Mouse (Mus musculus): ENCODE measurements at regions not wholly inside any gene's neighbourhood (a gene's known extent, or its start where the extent isn't known, plus 50 kb on each side); places are given as distances from the start of the nearest gene placed in this dataset.

- Histone ChIP-seq H3K4me3 (no peak overlapping the region), H3K79me2 (ENCODE audit: control insufficient read depth, insufficient read depth) (no peaks in the 10 kb centered on the region), H3K27me3 (ENCODE audit: control insufficient read depth, insufficient read depth, insufficient read length) (no peaks in the 10 kb centered on the region), H3ac (ENCODE audit: control insufficient read depth, insufficient read length) (no peak overlapping the region), H3K36me3 (ENCODE audit: control insufficient read depth, insufficient read depth) (no peaks in the 10 kb centered on the region), H3K4me2 (ENCODE audit: low read depth) (no peak overlapping the region)
- TF ChIP-seq MYOD1 (IDR thresholded peaks at IDR 0.05; ENCODE audit: control insufficient read depth in 1 of 3, insufficient read length in 2 of 3, low read depth in 2 of 3) (no peak), USF1 (IDR thresholded peaks at IDR 0.05; ENCODE audit: low read depth) (no peak), MYOG (IDR thresholded peaks at IDR 0.05; ENCODE audit: control insufficient read depth in 1 of 3, insufficient read depth in 1 of 3, insufficient read length in 2 of 3, low read depth in 2 of 3) (no peak), MAX (IDR thresholded peaks at IDR 0.05; ENCODE audit: low read depth) (no peak), SRF (IDR thresholded peaks at IDR 0.05; ENCODE audit: control insufficient read depth, insufficient read length, low read depth) (no peak), E2F4 (IDR thresholded peaks at IDR 0.05; ENCODE audit: insufficient read depth) (no peak), CEBPB (IDR thresholded peaks at IDR 0.05; ENCODE audit: insufficient read depth, poor library complexity, severe bottlenecking) (no peak)
Observed at GRCm38 (mm10) chr12:50273239-50273880, 375.5 kb downstream of the Prkd1 start.

- no peak overlapping the region for H3K4me2 ChIP-seq (ENCODE audit: low read depth)
- TF ChIP-seq MAX (IDR thresholded peaks at IDR 0.05; ENCODE audit: low read depth): no peak
- TF ChIP-seq TCF3 (IDR thresholded peaks at IDR 0.05; ENCODE audit: insufficient read length, low read depth): no peak
- TF ChIP-seq E2F4 (IDR thresholded peaks at IDR 0.05; ENCODE audit: insufficient read depth): no peak
- TF ChIP-seq MYOG (IDR thresholded peaks at IDR 0.05; ENCODE audit: control insufficient read depth in 1 of 3, insufficient read depth in 1 of 3, insufficient read length in 2 of 3, low read depth in 2 of 3): no peak
- no peak for TF ChIP-seq POLR2AphosphoS2 (IDR thresholded peaks at IDR 0.05; ENCODE audit: insufficient read length, low read depth)
- TF ChIP-seq SRF (IDR thresholded peaks at IDR 0.05; ENCODE audit: control insufficient read depth, insufficient read length, low read depth): no peak
- no peak for TF ChIP-seq MYOD1 (IDR thresholded peaks at IDR 0.05; ENCODE audit: control insufficient read depth in 1 of 3, insufficient read length in 2 of 3, low read depth in 2 of 3)
- no peak for TF ChIP-seq TCF12 (IDR thresholded peaks at IDR 0.05; ENCODE audit: insufficient read depth, poor library complexity, severe bottlenecking)
- TF ChIP-seq USF1 (IDR thresholded peaks at IDR 0.05; ENCODE audit: low read depth): no peak
- TF ChIP-seq POLR2A (IDR thresholded peaks at IDR 0.05; ENCODE audit: insufficient read length, low read depth): no peak
- TF ChIP-seq REST (IDR thresholded peaks at IDR 0.05; ENCODE audit: insufficient read depth, insufficient read length): no peak
- no peak for TF ChIP-seq CEBPB (IDR thresholded peaks at IDR 0.05; ENCODE audit: insufficient read depth, poor library complexity, severe bottlenecking)
- no peaks in the 10 kb centered on the region for H3K36me3 ChIP-seq (ENCODE audit: control insufficient read depth, insufficient read depth)
- no peaks in the 10 kb centered on the region for H3K79me2 ChIP-seq (ENCODE audit: control insufficient read depth, insufficient read depth)
- H3ac ChIP-seq (ENCODE audit: control insufficient read depth, insufficient read length): no peak overlapping the region
- no peak overlapping the region for H3K4me3 ChIP-seq
- H3K27me3 ChIP-seq (ENCODE audit: control insufficient read depth, insufficient read depth, insufficient read length): no peaks in the 10 kb centered on the region
Observed at GRCm38 (mm10) chr12:50281615-50282014, 367.3 kb downstream of the Prkd1 start.
